Mouse (Mus musculus) kidney, adult 2 months (tissue): ENCODE results near the gene Slc29a4.

Source experiments
- CTCF ChIP-seq: fragments of 200-500 bp; conservative IDR thresholded peaks from 2 replicates; pipeline ENCODE4 v1.5.1; 2011; ENCODE audit warnings: low read depth, mild to moderate bottlenecking, control low read depth, low read length, moderate library complexity, mixed read lengths; ENCODE audit not compliant: insufficient read depth, insufficient read length
- POLR2A ChIP-seq: fragments of 200-500 bp; IDR thresholded peaks from one replicate; pipeline ENCODE4 v1.6.1; 2011; ENCODE audit warnings: low read depth, low read length, control low read depth

DNA sequence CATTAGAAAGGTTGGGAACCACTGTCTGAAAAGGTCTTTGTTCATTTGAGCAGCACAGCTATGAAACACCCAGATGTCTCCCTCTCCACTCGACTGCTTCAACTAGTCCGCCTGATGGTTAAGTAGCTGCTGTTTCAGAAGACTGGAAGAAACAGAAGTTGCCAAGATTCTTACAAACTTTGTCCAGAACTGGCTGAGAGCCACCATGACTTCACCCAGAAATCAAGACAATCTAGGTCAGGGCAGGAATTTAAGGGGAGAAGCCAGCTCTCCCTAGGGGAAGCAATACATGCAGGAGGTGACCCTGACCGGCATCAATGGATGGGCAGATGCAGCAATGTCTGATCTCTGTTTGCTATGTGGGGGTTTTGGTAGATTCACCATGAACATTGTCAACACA, 10.4 kb upstream of the Slc29a4 start:
- TF ChIP-seq CTCF (no peak), POLR2A (no peak)
